Mouse (Mus musculus): ENCODE results near the gene Frmd6. TPM values are rescaled to one million over a fixed set of nuclear protein-coding genes. Genes with fewer than 3 reads are reported as not detected.

Gene Frmd6
- polyA plus RNA-seq, 1 experiment from 2014 or later = 58.5 TPM

DNA sequence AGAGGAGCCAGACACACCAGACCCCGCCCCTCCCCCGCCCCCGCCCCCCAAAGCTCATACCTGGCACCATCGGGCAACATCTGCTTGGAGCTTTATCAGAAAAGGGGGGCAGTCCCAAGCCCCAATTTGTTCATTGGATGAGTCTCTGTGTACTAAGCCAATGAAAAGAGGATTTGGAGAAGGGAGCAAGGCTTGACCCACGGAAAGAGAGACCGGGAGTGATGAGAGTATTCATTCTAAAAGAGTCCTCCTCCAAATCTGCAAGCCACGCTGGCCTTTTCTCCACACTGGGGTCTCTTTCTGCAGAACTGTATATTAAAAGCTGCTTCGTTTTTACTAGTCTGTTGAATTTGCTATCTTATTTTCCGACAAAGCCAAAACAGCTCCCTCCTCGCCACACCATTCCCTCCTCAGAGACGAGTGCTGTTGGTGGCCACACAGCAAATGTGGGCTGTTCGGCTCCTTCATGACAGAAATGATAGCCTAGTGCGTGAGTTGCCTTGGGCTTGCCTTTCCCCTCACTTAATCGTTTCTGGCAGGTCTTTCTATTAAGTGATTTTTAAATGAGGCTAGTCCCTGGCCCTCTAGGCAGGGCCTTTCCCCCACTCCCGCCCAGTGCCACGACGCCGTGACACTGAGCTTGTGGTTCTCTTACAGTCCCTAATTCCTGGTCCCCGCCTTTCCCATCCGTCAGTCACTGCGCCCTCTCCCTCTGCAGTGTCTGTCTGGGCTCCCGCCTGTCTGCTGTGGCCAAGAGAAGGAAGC, 41.7 kb upstream of the Frmd6 start:
- ATAC-seq (ENCODE audit: insufficient number of reproducible peaks, low FRiP score, low TSS enrichment, low read depth) (no peak), DNase-seq (ENCODE audit: low spot score) (peak; percentile 32)
- Histone ChIP-seq H3K9me3 (ENCODE audit: control insufficient read depth, low read length) (no peaks in the 10 kb centered on the region), H3K4me3 (ENCODE audit: low read depth, low read length) (no peak overlapping the region), H3K4me2 (ENCODE audit: low read depth, severe bottlenecking) (peak overlapping the region; percentile 22; the same call in 1 of the 2 replicates), H3K4me1 (ENCODE audit: control insufficient read depth, insufficient read depth, low read length) (peaks cover 4% of the 10 kb centered on the region; the same call in 1 of the 2 replicates), H3K9ac (ENCODE audit: low read length) (no peak overlapping the region; the same call in 1 of the 2 replicates), H3K36me3 (ENCODE audit: control insufficient read depth, insufficient read depth, low read length) (no peaks in the 10 kb centered on the region), H3K27me3 (ENCODE audit: control insufficient read depth, insufficient read depth, low read length) (no peaks in the 10 kb centered on the region), H3K27ac (replicated peaks; ENCODE audit: low read depth, low read length) (no peak overlapping the region)
- WGBS = 15% methylated on average over 22 of the region's 22 CpGs

- Histone ChIP-seq H3K27ac (replicated peaks; ENCODE audit: low read depth, low read length) (no peak overlapping the region), H3K4me1 (ENCODE audit: control insufficient read depth, insufficient read depth, low read length) (peaks cover 4% of the 10 kb centered on the region; the same call in 1 of the 2 replicates), H3K36me3 (ENCODE audit: control insufficient read depth, insufficient read depth, low read length) (no peaks in the 10 kb centered on the region), H3K4me2 (ENCODE audit: low read depth, severe bottlenecking) (peak overlapping the region; percentile 22; the same call in 1 of the 2 replicates), H3K9me3 (ENCODE audit: control insufficient read depth, low read length) (no peaks in the 10 kb centered on the region), H3K9ac (ENCODE audit: low read length) (no peak overlapping the region), H3K4me3 (ENCODE audit: low read depth, low read length) (no peak overlapping the region), H3K27me3 (ENCODE audit: control insufficient read depth, insufficient read depth, low read length) (no peaks in the 10 kb centered on the region)
- DNase-seq (ENCODE audit: low spot score) = no peak
- no peak for ATAC-seq (ENCODE audit: insufficient number of reproducible peaks, low FRiP score, low TSS enrichment, low read depth)
- WGBS = 34% methylated on average over 6 of the region's 6 CpGs
Measured at GRCm38 (mm10) chr12:70784240-70784705, 41.0 kb upstream of the Frmd6 start.

GRCm38 (mm10) chr12:70789341-70789740, 36.0 kb upstream of the Frmd6 start:
- WGBS = 89% methylated on average over 6 of the region's 6 CpGs
- ATAC-seq (ENCODE audit: insufficient number of reproducible peaks, low FRiP score, low TSS enrichment, low read depth) = no peak
- H3K27ac ChIP-seq (replicated peaks; ENCODE audit: low read depth, low read length) = no peak overlapping the region
- H3K27me3 ChIP-seq (ENCODE audit: control insufficient read depth, insufficient read depth, low read length) = no peaks in the 10 kb centered on the region
- H3K9ac ChIP-seq (ENCODE audit: low read length) = no peak overlapping the region
- H3K4me2 ChIP-seq (ENCODE audit: low read depth, severe bottlenecking) = no peak overlapping the region
- H3K36me3 ChIP-seq (ENCODE audit: control insufficient read depth, insufficient read depth, low read length) = no peaks in the 10 kb centered on the region
- H3K4me1 ChIP-seq (ENCODE audit: control insufficient read depth, insufficient read depth, low read length) = no peaks in the 10 kb centered on the region
- no peaks in the 10 kb centered on the region for H3K9me3 ChIP-seq (ENCODE audit: control insufficient read depth, low read length)
- H3K4me3 ChIP-seq (ENCODE audit: low read depth, low read length) = no peak overlapping the region
- DNase-seq (ENCODE audit: low spot score) = no peak

DNA sequence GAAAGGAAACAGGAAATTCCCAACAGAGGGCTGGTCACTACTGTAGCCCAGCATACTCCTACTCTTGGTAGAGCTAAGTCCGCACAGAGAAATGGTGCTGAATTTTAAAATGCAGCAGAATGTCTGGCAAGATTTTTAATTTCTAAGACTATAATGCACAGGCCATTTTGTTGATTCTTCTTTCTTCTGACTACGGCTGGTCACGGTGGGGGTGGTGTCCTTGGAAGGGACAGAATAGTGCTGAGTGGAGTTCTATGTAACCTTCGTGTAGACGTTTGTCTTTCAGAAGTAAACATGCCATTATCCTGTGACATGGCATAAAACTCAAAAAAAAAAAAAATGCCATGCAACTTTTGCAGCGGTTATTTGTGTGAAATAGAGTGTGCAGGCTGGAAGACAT, 32.0 kb upstream of the Frmd6 start:
- H3K27me3 ChIP-seq (ENCODE audit: control insufficient read depth, insufficient read depth, low read length) = no peaks in the 10 kb centered on the region
- H3K9ac ChIP-seq (ENCODE audit: low read length) = no peak overlapping the region
- no peak overlapping the region for H3K27ac ChIP-seq (replicated peaks; ENCODE audit: low read depth, low read length)
- H3K4me2 ChIP-seq (ENCODE audit: low read depth, severe bottlenecking) = no peak overlapping the region
- WGBS = 93% methylated on average over 6 of the region's 6 CpGs
- no peak overlapping the region for H3K4me3 ChIP-seq (ENCODE audit: low read depth, low read length)
- DNase-seq (ENCODE audit: low spot score) (no peak), ATAC-seq (ENCODE audit: insufficient number of reproducible peaks, low FRiP score, low TSS enrichment, low read depth) (no peak)
- H3K9me3 ChIP-seq (ENCODE audit: control insufficient read depth, low read length) = no peaks in the 10 kb centered on the region
- H3K36me3 ChIP-seq (ENCODE audit: control insufficient read depth, insufficient read depth, low read length) = no peaks in the 10 kb centered on the region
- no peaks in the 10 kb centered on the region for H3K4me1 ChIP-seq (ENCODE audit: control insufficient read depth, insufficient read depth, low read length)

- no peak for DNase-seq (ENCODE audit: low spot score)
- WGBS = 59% methylated on average over 16 of the region's 16 CpGs
- no peak overlapping the region for H3K4me2 ChIP-seq (ENCODE audit: low read depth, severe bottlenecking)
Measured at GRCm38 (mm10) chr12:70794543-70795388, 30.5 kb upstream of the Frmd6 start.

DNA sequence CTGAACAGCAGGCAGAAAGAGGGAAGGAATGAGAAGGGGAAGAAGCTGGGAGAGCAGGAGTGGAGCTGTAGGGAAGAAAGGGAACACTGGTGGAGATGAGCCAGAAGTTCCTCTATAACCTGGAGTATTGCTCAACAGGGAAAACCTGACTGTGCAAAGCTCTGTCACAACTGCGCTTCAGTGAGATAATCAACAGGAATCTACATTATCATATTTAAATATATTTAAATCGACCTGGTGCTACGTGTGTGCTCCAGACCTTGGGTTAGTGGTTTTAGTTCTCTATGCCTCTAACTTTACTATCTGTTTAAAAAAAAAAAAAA, 30.0 kb upstream of the Frmd6 start:
- H3K4me2 ChIP-seq (ENCODE audit: low read depth, severe bottlenecking) = no peak overlapping the region
- no peaks in the 10 kb centered on the region for H3K9me3 ChIP-seq (ENCODE audit: control insufficient read depth, low read length)
- H3K27me3 ChIP-seq (ENCODE audit: control insufficient read depth, insufficient read depth, low read length) = no peaks in the 10 kb centered on the region
- DNase-seq (ENCODE audit: low spot score) = no peak
- no peak overlapping the region for H3K27ac ChIP-seq (replicated peaks; ENCODE audit: low read depth, low read length)
- WGBS = 89% methylated on average over 3 of the region's 3 CpGs
- no peak overlapping the region for H3K9ac ChIP-seq (ENCODE audit: low read length)
- H3K4me1 ChIP-seq (ENCODE audit: control insufficient read depth, insufficient read depth, low read length) = peaks cover 2% of the 10 kb centered on the region; the same call in 1 of the 2 replicates
- no peak overlapping the region for H3K4me3 ChIP-seq (ENCODE audit: low read depth, low read length)
- ATAC-seq (ENCODE audit: insufficient number of reproducible peaks, low FRiP score, low TSS enrichment, low read depth) = no peak
- H3K36me3 ChIP-seq (ENCODE audit: control insufficient read depth, insufficient read depth, low read length) = no peaks in the 10 kb centered on the region

More at GRCm38 (mm10) chr12:70794543-70795388, 30.5 kb upstream of the Frmd6 start:
- ATAC-seq (ENCODE audit: insufficient number of reproducible peaks, low FRiP score, low TSS enrichment, low read depth) = no peak
- no peak overlapping the region for H3K9ac ChIP-seq (ENCODE audit: low read length)
- H3K36me3 ChIP-seq (ENCODE audit: control insufficient read depth, insufficient read depth, low read length) = no peaks in the 10 kb centered on the region
- no peaks in the 10 kb centered on the region for H3K9me3 ChIP-seq (ENCODE audit: control insufficient read depth, low read length)
- H3K4me1 ChIP-seq (ENCODE audit: control insufficient read depth, insufficient read depth, low read length) = peaks cover 2% of the 10 kb centered on the region; the same call in 1 of the 2 replicates
- no peak overlapping the region for H3K27ac ChIP-seq (replicated peaks; ENCODE audit: low read depth, low read length)
- no peak overlapping the region for H3K4me3 ChIP-seq (ENCODE audit: low read depth, low read length)
- H3K27me3 ChIP-seq (ENCODE audit: control insufficient read depth, insufficient read depth, low read length) = no peaks in the 10 kb centered on the region

- Histone ChIP-seq H3K36me3 (ENCODE audit: control insufficient read depth, insufficient read depth, low read length) (no peaks in the 10 kb centered on the region), H3K9ac (ENCODE audit: low read length) (no peak overlapping the region), H3K9me3 (ENCODE audit: control insufficient read depth, low read length) (no peaks in the 10 kb centered on the region), H3K4me3 (ENCODE audit: low read depth, low read length) (no peak overlapping the region), H3K4me2 (ENCODE audit: low read depth, severe bottlenecking) (no peak overlapping the region), H3K4me1 (ENCODE audit: control insufficient read depth, insufficient read depth, low read length) (peaks cover 2% of the 10 kb centered on the region; the same call in 1 of the 2 replicates), H3K27me3 (ENCODE audit: control insufficient read depth, insufficient read depth, low read length) (no peaks in the 10 kb centered on the region), H3K27ac (replicated peaks; ENCODE audit: low read depth, low read length) (no peak overlapping the region)
- no peak for DNase-seq (ENCODE audit: low spot score)
- 58% methylated on average over 8 of the region's 8 CpGs for WGBS
- no peak for ATAC-seq (ENCODE audit: insufficient number of reproducible peaks, low FRiP score, low TSS enrichment, low read depth)
Measured at GRCm38 (mm10) chr12:70798496-70798895, 26.8 kb upstream of the Frmd6 start.

- Histone ChIP-seq H3K9me3 (ENCODE audit: control insufficient read depth, low read length) (no peaks in the 10 kb centered on the region), H3K27me3 (ENCODE audit: control insufficient read depth, insufficient read depth, low read length) (no peaks in the 10 kb centered on the region), H3K4me1 (ENCODE audit: control insufficient read depth, insufficient read depth, low read length) (peaks cover 2% of the 10 kb centered on the region; the same call in 1 of the 2 replicates), H3K4me2 (ENCODE audit: low read depth, severe bottlenecking) (no peak overlapping the region), H3K4me3 (ENCODE audit: low read depth, low read length) (no peak overlapping the region), H3K9ac (ENCODE audit: low read length) (no peak overlapping the region), H3K27ac (replicated peaks; ENCODE audit: low read depth, low read length) (no peak overlapping the region), H3K36me3 (ENCODE audit: control insufficient read depth, insufficient read depth, low read length) (no peaks in the 10 kb centered on the region)
- WGBS = 40% methylated on average over 19 of the region's 19 CpGs
- DNase-seq (ENCODE audit: low spot score) (peak; percentile 31), ATAC-seq (ENCODE audit: insufficient number of reproducible peaks, low FRiP score, low TSS enrichment, low read depth) (no peak)
Measured at GRCm38 (mm10) chr12:70799231-70800002, 25.9 kb upstream of the Frmd6 start.
